ENCODE assay signal across 9 mouse cellular contexts in genomic region chr1:185501801-185502340, GRCm38 (mm10). TPM values are rescaled to one million over a fixed set of nuclear protein-coding genes. Genes with fewer than 3 reads are reported as not detected.
DNase-seq lines count a peak whose midpoint lies in the region; ATAC-seq and TF ChIP-seq lines count a peak whose summit lies in the region.
"Had no signal": no experiment of that assay in that cellular context is flagged by ENCODE, and none has a peak within 500 bp of the region (broad histone marks: within the 10 kb centered on the region; RNA-seq: fewer than 3 reads in every experiment).

No protein-coding gene starts in this region.

- no peak overlapping the region for H3K4me3 ChIP-seq in hindbrain, embryonic 11.5 days (ENCODE audit: low read depth, low read length)
- H3K4me3 ChIP-seq in hindbrain, embryonic 10.5 days: no peak overlapping the region
- no peak overlapping the region for H3K4me3 ChIP-seq in MEL (ENCODE audit: control insufficient read depth in 1 of 2, insufficient read depth in 1 of 2, low read depth in 2 of 2, low read length in 2 of 2)
- no peak overlapping the region for H3K4me3 ChIP-seq in liver, adult 2 months (ENCODE audit: insufficient read depth, low read depth, low read length)
- no peak overlapping the region for H3K4me3 ChIP-seq in forebrain, embryonic 10.5 days
- H3K4me3 ChIP-seq: embryonic facial prominence, embryonic 12.5 days had no signal

- H3K4me2 ChIP-seq in hindbrain, embryonic 11.5 days (replicated peaks; ENCODE audit: low read depth, low read length): no peak overlapping the region
- H3K4me2 ChIP-seq: embryonic facial prominence, embryonic 12.5 days had no signal

- ATAC-seq in hindbrain, embryonic 11.5 days (ENCODE audit: low FRiP score): no peak

- H3K27ac ChIP-seq in hindbrain, embryonic 11.5 days (ENCODE audit: low read depth, low read length): no peak overlapping the region
- H3K27ac ChIP-seq in hindbrain, embryonic 10.5 days: no peak overlapping the region
- no peak overlapping the region for H3K27ac ChIP-seq in MEL (ENCODE audit: control insufficient read depth, low read depth, low read length)
- H3K27ac ChIP-seq in liver, adult 2 months (replicated peaks; ENCODE audit: insufficient read depth, low read depth, low read length): no peak overlapping the region
- H3K27ac ChIP-seq in forebrain, embryonic 10.5 days: no peak overlapping the region
- H3K27ac ChIP-seq: embryonic facial prominence, embryonic 12.5 days had no signal

- H3K36me3 ChIP-seq in hindbrain, embryonic 11.5 days (ENCODE audit: control insufficient read depth, insufficient read depth, low read length): no peaks in the 10 kb centered on the region
- H3K36me3 ChIP-seq in hindbrain, embryonic 10.5 days: no peaks in the 10 kb centered on the region
- no peaks in the 10 kb centered on the region; a peak in 1 of 4 replicates for H3K36me3 ChIP-seq in MEL (ENCODE audit: control insufficient read depth in 1 of 2, insufficient read depth in 2 of 2, low read length in 2 of 2)
- H3K36me3 ChIP-seq in liver, adult 2 months (ENCODE audit: control insufficient read depth, insufficient read depth, low read length): no peaks in the 10 kb centered on the region
- H3K36me3 ChIP-seq in forebrain, embryonic 10.5 days (replicated peaks): no peaks in the 10 kb centered on the region
- H3K36me3 ChIP-seq: embryonic facial prominence, embryonic 12.5 days had no signal

- whole genome bisulfite sequencing in hindbrain, embryonic 11.5 days: 32% methylated on average over 10 of the region's 10 CpGs
- WGBS in hindbrain, embryonic 10.5 days: 32% methylated on average over 10 of the region's 10 CpGs
- 35% methylated on average over 10 of the region's 10 CpGs for WGBS in liver, adult 2 months
- WGBS in forebrain, embryonic 10.5 days: 31% methylated on average over 10 of the region's 10 CpGs

- peak; percentile 75 for DNase-seq in hindbrain, embryonic 11.5 days (ENCODE audit: low spot score)
- DNase-seq in hindbrain, embryonic 10.5 days (ENCODE audit: low spot score): no peak
- DNase-seq in 3T3-L1 (ENCODE audit: low read depth, low spot score) (peak; percentile 54), MEL (ENCODE audit: low read depth, low spot score) (peak; percentile 74)
- peak; percentile 47 for DNase-seq in embryo, embryonic 9.5 days (ENCODE audit: extremely low spot score)
- DNase-seq in liver, adult 2 months (ENCODE audit: extremely low read depth, low read depth, low spot score): peak; percentile 33
- DNase-seq in ovary, postnatal 14 days (ENCODE audit: low spot score): no peak
- DNase-seq in forebrain, embryonic 10.5 days (ENCODE audit: extremely low spot score, low spot score): no peak

- H3K9ac ChIP-seq in hindbrain, embryonic 11.5 days (ENCODE audit: low read depth, low read length): no peak overlapping the region
- no peak overlapping the region for H3K9ac ChIP-seq in MEL (ENCODE audit: control insufficient read depth, low read depth, low read length, poor library complexity, severe bottlenecking)
- no peak overlapping the region for H3K9ac ChIP-seq in liver, adult 2 months (ENCODE audit: low read depth, low read length)
- H3K9ac ChIP-seq: embryonic facial prominence, embryonic 12.5 days had no signal

- no peaks in the 10 kb centered on the region for H3K4me1 ChIP-seq in hindbrain, embryonic 11.5 days (replicated peaks; ENCODE audit: control insufficient read depth, insufficient read depth, low read length)
- no peaks in the 10 kb centered on the region for H3K4me1 ChIP-seq in hindbrain, embryonic 10.5 days (replicated peaks)
- peaks cover 0 to 3% of the 10 kb centered on the region in 2 experiments; a peak in 1 of 4 replicates for H3K4me1 ChIP-seq in MEL (ENCODE audit: control insufficient read depth in 1 of 2, insufficient read depth in 2 of 2, low read length in 2 of 2)
- H3K4me1 ChIP-seq in liver, adult 2 months (ENCODE audit: control insufficient read depth, insufficient read depth, low read length): no peaks in the 10 kb centered on the region
- H3K4me1 ChIP-seq in forebrain, embryonic 10.5 days: no peaks in the 10 kb centered on the region
- H3K4me1 ChIP-seq: embryonic facial prominence, embryonic 12.5 days had no signal

- H3K9me3 ChIP-seq in hindbrain, embryonic 11.5 days (ENCODE audit: control insufficient read depth, low read length): no peaks in the 10 kb centered on the region
- H3K9me3 ChIP-seq in hindbrain, embryonic 10.5 days: no peaks in the 10 kb centered on the region
- H3K9me3 ChIP-seq in MEL (replicated peaks; ENCODE audit: insufficient read depth, low read length): no peaks in the 10 kb centered on the region
- no peaks in the 10 kb centered on the region for H3K9me3 ChIP-seq in forebrain, embryonic 10.5 days
- H3K9me3 ChIP-seq: embryonic facial prominence, embryonic 12.5 days had no signal

- TF ChIP-seq RAD21 in MEL (IDR thresholded peaks at IDR 0.05; ENCODE audit: low read depth, low read length): peak; percentile 95

- TF ChIP-seq EP300 in MEL (IDR thresholded peaks at IDR 0.05; ENCODE audit: low read depth in 1 of 2, low read length in 2 of 2): no peak

- TF ChIP-seq POLR2A in MEL (IDR thresholded peaks at IDR 0.05; ENCODE audit: control insufficient read depth in 1 of 2, insufficient read depth in 1 of 2, low read depth in 1 of 2, low read length in 2 of 2, poor library complexity in 1 of 2): no peak
- TF ChIP-seq POLR2A in liver, adult 2 months (IDR thresholded peaks at IDR 0.05; ENCODE audit: extremely low read depth, insufficient read depth, low read length): no peak

- no peaks in the 10 kb centered on the region for H3K79me2 ChIP-seq in MEL (ENCODE audit: control insufficient read depth, insufficient read depth, low read length, poor library complexity)
- no peaks in the 10 kb centered on the region for H3K79me2 ChIP-seq in liver, adult 2 months (ENCODE audit: control insufficient read depth, insufficient read depth, low read length)

- no peaks in the 10 kb centered on the region for H3K27me3 ChIP-seq in hindbrain, embryonic 11.5 days (ENCODE audit: control insufficient read depth, insufficient read depth, low read length)
- H3K27me3 ChIP-seq in hindbrain, embryonic 10.5 days (ENCODE audit: insufficient read depth, poor library complexity, severe bottlenecking): no peaks in the 10 kb centered on the region
- peaks cover 7 to 11% of the 10 kb centered on the region in 2 experiments for H3K27me3 ChIP-seq in MEL (ENCODE audit: control insufficient read depth in 1 of 2, insufficient read depth in 2 of 2, low read length in 2 of 2)
- no peaks in the 10 kb centered on the region for H3K27me3 ChIP-seq in liver, adult 2 months (ENCODE audit: control insufficient read depth, insufficient read depth, low read length)
- H3K27me3 ChIP-seq in forebrain, embryonic 10.5 days (ENCODE audit: poor library complexity, severe bottlenecking): no peaks in the 10 kb centered on the region
- H3K27me3 ChIP-seq: embryonic facial prominence, embryonic 12.5 days had no signal

- peak; percentile 59 to 92 (median 90) for TF ChIP-seq CTCF in MEL (IDR thresholded peaks at IDR 0.05 in 2 of 3, conservative IDR thresholded peaks at IDR 0.05 in 1 of 3; ENCODE audit: control insufficient read depth in 1 of 3, insufficient read depth in 1 of 3, low read depth in 2 of 3, low read length in 3 of 3, poor library complexity in 1 of 3, severe bottlenecking in 1 of 3)
- peak; percentile 45 for TF ChIP-seq CTCF in liver, adult 2 months (IDR thresholded peaks at IDR 0.05; ENCODE audit: low read depth, low read length)

TF ChIP-seq in MEL, 35 proteins besides CTCF, POLR2A, EP300 and RAD21:
- peak; percentile 93 for TF ChIP-seq SMC3 (IDR thresholded peaks at IDR 0.05; ENCODE audit: low read depth, low read length)
- no peak for TF ChIP-seq CHD2 (IDR thresholded peaks at IDR 0.05; ENCODE audit: low read length)
- TF ChIP-seq ETS1 (IDR thresholded peaks at IDR 0.05; ENCODE audit: low read depth, low read length): no peak
- no peak for TF ChIP-seq JUND (IDR thresholded peaks at IDR 0.05; ENCODE audit: low read depth, low read length)
- no peak for TF ChIP-seq MXI1 (IDR thresholded peaks at IDR 0.05; ENCODE audit: low read depth, low read length)
- peak; percentile 91 for TF ChIP-seq ZC3H11A (IDR thresholded peaks at IDR 0.05; ENCODE audit: low read depth, low read length)
- TF ChIP-seq SIN3A (IDR thresholded peaks at IDR 0.05; ENCODE audit: low read length): no peak; the same call in 1 of the 2 replicates
- no peak for TF ChIP-seq MEF2A (IDR thresholded peaks at IDR 0.05; ENCODE audit: extremely low read depth, insufficient replicate concordance, low read depth, low read length, poor library complexity, severe bottlenecking)
- no peak for TF ChIP-seq TBP (IDR thresholded peaks at IDR 0.05; ENCODE audit: low read depth, low read length)

RNA-seq across cellular contexts. Expression of gene Slc30a10, which starts 47.2 kb away (rescaled TPM):
- 1.5 TPM in 2 replicates for polyA plus RNA-seq in hindbrain, embryonic 11.5 days (2014; fragmentation: Nextera tagmentation; extraction: Ambion mirVana)
- 1.3 and 1.6 TPM in 2 replicates for polyA plus RNA-seq in hindbrain, embryonic 10.5 days (2016; fragmentation: Nextera tagmentation; extraction: Ambion mirVana)
- 2.1 and 3.9 TPM in 2 replicates for total RNA-seq in MEL (2012; rRNA removed)
- polyA plus RNA-seq in MEL (2012; ENCODE audit: insufficient read depth in 1 of 2, insufficient read length in 2 of 2, low read depth in 1 of 2, low replicate concordance in 2 of 2, missing spikeins in 1 of 2): 1 to 10 TPM in 1 of 2 experiments, not detected in 1; 7.9 TPM
- total RNA-seq in liver, adult 2 months (2014; rRNA removed): 7.6 and 9.2 TPM in 2 replicates
- polyA plus RNA-seq in liver, adult 2 months (2012; rRNA removed): 23.5 and 26.6 TPM in 2 replicates
- polyA plus RNA-seq in forebrain, embryonic 10.5 days (2016; fragmentation: Nextera tagmentation; extraction: Ambion mirVana): 1.6 and 2.0 TPM in 2 replicates

Comparison
In these comparisons a context has a peak if more than half of its experiments do, and no peak if none do; other contexts are left out.
1. DNase-seq: peak in hindbrain, embryonic 11.5 days (single experiment), 3T3-L1 (single experiment), MEL (single experiment), embryo, embryonic 9.5 days (single experiment) and liver, adult 2 months (single experiment); none in hindbrain, embryonic 10.5 days (single experiment), ovary, postnatal 14 days (single experiment) and forebrain, embryonic 10.5 days (single experiment).